Mouse (Mus musculus) kidney, postnatal 25 days (tissue): ENCODE measurements around the gene Gm20388.

Source experiments
- DNase-seq, 2 experiments: peaks; one replicate each; pipeline ENCODE4 v3.0.0; 2021; ENCODE audit warnings: mixed read lengths in 2 of 2

The Gm20388 gene

GRCm38 (mm10) chr8:124368213-124368612, 4457.6 kb downstream of the Gm20388 start:
- peak; percentile 74 to 83 for DNase-seq

GRCm38 (mm10) chr8:124370422-124371183, 4460.0 kb downstream of the Gm20388 start:
- no peak for DNase-seq

DNA sequence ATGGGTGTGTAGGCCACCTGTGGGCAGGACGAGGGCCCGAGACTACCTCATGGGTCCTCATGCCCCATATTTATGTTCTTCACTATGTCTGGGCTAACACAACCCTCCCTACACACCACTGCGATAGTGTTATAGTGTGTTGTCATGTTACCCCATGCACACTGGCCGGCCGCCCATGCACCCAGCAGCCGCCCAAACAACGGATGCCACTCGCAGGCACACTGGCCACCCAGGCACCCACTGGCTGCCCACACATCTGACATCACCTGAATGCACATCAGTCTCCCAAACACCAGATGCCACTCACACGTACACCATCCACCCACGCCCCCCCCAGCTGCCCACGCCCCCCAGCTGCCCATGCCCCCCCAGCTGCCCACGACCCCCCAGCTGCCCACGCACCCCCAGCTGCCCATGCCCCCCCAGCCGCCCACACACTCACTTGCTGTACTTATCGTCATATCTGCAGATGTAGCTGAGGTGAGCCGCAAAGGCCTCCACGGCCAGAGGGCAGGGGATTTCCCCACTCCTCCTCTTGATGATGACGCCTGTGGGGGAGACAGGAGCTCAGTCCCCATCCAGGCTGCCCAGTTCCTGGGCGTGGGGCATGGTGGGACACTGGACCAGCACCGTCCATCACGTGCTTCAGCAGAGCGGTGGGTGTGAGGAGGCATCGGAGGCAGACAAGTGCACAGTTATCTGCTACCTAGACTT, 4460.9 kb downstream of the Gm20388 start:
- no peak for DNase-seq

- DNase-seq = no peak
Measured at GRCm38 (mm10) chr8:124373753-124374152, 4463.1 kb downstream of the Gm20388 start.

- DNase-seq = no peak
Measured at GRCm38 (mm10) chr8:124375168-124375567, 4464.5 kb downstream of the Gm20388 start.

- DNase-seq = peak in 1 of 2 experiments; percentile 21
Measured at GRCm38 (mm10) chr8:124375727-124376126, 4465.1 kb downstream of the Gm20388 start.

DNA sequence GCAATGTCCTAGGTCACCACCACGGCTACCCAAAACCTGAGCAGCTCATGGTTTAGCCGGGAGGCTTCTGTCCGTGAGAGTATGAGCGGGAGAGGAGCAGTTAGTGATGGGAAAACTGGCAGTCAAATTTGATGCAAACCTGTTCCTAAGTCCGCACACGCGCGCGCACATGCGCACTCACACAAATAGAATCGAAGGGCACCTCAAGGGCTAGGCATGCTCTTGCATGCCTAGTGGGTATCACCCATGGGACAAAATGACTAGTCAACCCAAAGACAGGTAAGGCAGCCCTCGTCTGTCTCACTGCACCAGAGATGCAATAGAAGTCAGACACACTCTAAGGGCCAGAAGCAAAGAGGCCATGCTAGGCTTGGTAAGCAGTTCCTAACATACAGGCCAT, 4465.8 kb downstream of the Gm20388 start:
- no peak for DNase-seq

DNA sequence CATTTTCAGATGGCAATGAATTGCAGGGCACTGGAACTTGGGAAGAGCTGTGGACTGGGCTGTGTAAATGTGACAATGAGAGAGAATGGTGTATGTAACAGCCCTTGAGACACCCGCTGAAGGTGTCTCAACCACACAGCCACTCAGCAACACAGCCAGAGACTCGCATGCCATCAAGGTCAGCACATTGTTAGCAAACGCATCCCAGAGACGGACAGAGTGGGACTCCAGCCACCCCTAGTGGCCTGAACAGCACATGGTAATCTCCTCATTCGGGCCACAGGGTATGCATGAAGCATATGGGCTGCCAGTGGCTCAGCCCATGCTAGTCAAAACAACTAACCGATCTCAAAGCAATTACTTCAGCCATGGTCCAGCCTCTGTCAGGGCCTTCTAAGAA, 4468.6 kb downstream of the Gm20388 start:
- DNase-seq = no peak

GRCm38 (mm10) chr8:124382235-124382634, 4471.6 kb downstream of the Gm20388 start:
- DNase-seq = no peak

GRCm38 (mm10) chr8:124384336-124384735, 4473.7 kb downstream of the Gm20388 start:
- DNase-seq = no peak

- no peak for DNase-seq
Measured at GRCm38 (mm10) chr8:124386225-124386899, 4475.7 kb downstream of the Gm20388 start.

DNA sequence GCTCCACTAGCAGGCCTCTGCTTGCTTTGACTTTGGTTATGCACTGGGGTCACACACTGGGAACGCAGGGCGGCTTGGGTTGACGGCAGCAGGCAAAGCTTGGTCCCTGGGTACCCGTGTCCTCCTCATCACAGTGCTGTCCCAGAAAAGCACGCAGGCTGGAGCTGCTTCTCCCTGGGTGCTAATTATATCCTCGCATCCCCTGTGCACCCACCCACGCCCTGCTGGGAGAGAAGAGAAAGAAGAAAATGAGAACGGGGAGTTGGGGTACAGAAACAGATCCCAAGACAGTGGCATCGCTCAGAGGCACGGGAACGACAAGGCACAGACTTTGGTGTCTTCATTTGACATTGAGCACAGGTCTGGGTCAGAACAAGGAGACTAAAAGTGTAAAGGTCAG, 4478.9 kb downstream of the Gm20388 start:
- no peak for DNase-seq

DNA sequence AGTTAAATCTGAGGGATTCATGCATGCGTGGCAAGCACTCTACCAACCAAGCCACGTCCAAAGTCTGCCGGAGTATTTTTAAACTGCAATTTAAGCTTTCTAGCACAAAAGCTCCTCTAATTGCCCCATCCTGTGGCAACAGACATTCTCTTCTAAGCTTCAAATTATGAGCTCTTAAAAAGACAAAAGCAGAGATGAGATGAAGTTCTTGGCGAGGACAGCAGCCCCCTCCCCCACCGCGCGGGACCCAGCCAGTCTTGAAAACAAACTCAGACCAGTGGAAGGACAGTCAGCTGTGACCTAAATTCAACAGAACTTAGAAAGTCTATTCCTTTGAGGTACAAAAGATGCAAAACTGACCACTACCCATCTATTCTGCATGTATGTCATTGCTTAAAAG, 4480.6 kb downstream of the Gm20388 start:
- no peak for DNase-seq

DNA sequence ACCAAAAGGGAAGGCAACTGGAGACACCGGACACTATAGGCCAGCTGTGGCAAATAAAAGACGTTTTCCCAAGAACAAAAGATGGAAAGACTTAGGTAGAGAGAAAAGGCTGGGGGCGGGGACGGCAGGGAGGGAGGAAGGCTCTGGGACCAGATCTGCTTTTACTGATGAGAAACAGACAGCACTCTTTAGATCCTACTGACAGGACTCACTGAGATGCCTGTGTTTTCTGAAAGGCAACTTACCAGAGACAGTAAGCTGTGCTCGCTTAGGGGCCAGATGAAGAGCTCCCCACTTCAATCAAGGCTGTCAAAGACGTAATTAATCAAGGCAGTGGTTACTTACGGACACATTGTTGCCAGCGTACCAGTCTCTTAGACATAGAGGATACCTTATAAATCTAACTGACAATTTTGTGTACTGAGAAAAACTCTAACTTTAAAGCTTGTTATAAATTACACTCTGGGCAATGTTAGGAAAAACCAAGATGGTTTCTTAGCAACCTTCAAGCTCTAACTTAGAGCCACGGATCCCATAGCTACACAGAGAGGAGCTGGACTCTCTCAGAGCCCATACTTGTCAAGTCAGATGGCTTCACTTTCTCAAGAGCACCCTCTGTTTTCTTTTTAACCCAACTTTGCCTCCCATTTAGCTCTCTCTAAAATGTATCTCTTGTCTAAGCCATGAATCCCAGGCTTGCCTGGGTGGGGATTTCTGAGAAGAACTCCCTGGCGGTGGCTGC, 4481.8 kb downstream of the Gm20388 start:
- DNase-seq = no peak

DNA sequence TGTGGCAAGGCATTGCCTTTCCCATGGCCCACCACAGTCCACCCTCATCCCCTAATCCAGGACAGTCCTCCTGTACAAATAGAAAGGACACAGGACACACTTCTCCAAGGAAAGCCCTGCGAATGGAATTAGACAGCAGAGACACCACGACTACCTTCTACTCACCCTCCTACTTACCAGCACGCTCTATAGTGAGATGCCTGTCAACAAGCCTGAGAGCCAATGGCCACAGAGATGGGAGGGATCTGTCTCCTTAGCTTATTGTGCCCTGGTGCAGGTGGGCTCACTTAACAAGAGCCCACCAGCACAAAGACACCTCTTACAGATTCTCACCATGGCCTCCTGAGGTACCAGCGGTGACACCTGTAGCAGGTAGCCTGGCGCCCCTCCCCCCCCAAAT, 4482.4 kb downstream of the Gm20388 start:
- DNase-seq = no peak

DNA sequence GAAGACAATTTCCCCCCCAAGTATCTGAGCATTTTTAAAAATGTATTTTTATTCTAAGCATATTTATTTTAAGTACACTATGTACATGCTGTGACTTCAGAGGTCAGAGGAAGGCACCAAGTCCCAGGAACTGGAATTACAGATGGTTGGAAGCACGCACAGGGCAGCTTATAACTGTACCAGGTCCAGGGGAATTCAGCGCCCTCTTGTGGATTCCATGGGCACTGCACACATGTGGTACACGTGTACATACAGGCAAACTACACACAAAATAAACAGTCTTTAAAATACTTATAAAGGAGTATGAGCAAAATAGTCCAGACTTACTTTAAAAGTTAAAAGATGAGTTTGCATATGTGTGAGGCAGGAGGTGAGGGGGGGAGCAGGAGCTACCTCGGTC, 4483.3 kb downstream of the Gm20388 start:
- no peak for DNase-seq

GRCm38 (mm10) chr8:124394951-124395350, 4484.3 kb downstream of the Gm20388 start:
- DNase-seq = no peak
